ENCODE assay signal across 24 mouse cellular contexts in genomic region chr4:129505511-129505910, GRCm38 (mm10). TPM values are rescaled to one million over a fixed set of nuclear protein-coding genes. Genes with fewer than 3 reads are reported as not detected.
DNase-seq lines count a peak whose midpoint lies in the region; ATAC-seq lines count a peak whose summit lies in the region.
"Had no signal": no experiment of that assay in that cellular context is flagged by ENCODE, and none has a peak within 500 bp of the region (broad histone marks: within the 10 kb centered on the region; RNA-seq: fewer than 3 reads in every experiment).

No protein-coding gene starts in this region.

- 78% methylated on average over 3 of the region's 3 CpGs for WGBS in hindbrain, embryonic 16.5 days
- 79% methylated on average over 3 of the region's 3 CpGs for WGBS in hindbrain, embryonic 13.5 days

- peaks cover 4% of the 10 kb centered on the region for H3K4me1 ChIP-seq in hindbrain, embryonic 16.5 days (ENCODE audit: control insufficient read depth, insufficient read depth, low read depth, low read length)
- H3K4me1 ChIP-seq in hindbrain, embryonic 13.5 days (replicated peaks): peaks cover 33% of the 10 kb centered on the region

- H3K4me2 ChIP-seq in hindbrain, embryonic 16.5 days (ENCODE audit: low read length): no peak overlapping the region
- no peak overlapping the region for H3K4me2 ChIP-seq in hindbrain, embryonic 13.5 days
- H3K4me2 ChIP-seq: embryonic facial prominence, embryonic 12.5 days; forebrain, embryonic 13.5 days; forebrain, embryonic 15.5 days had no signal

- H3K27ac ChIP-seq in hindbrain, embryonic 16.5 days (ENCODE audit: low read depth, low read length): no peak overlapping the region
- H3K27ac ChIP-seq in hindbrain, embryonic 13.5 days: no peak overlapping the region
- H3K27ac ChIP-seq: embryonic facial prominence, embryonic 10.5 days; embryonic facial prominence, embryonic 12.5 days; forebrain, embryonic 13.5 days; forebrain, embryonic 15.5 days had no signal

- H3K4me3 ChIP-seq in hindbrain, embryonic 16.5 days (ENCODE audit: low read length): no peak overlapping the region
- H3K4me3 ChIP-seq in hindbrain, embryonic 13.5 days: no peak overlapping the region
- H3K4me3 ChIP-seq: embryonic facial prominence, embryonic 10.5 days; embryonic facial prominence, embryonic 12.5 days; forebrain, embryonic 13.5 days; forebrain, embryonic 15.5 days had no signal

- no peak for ATAC-seq in hindbrain, embryonic 16.5 days
- ATAC-seq in hindbrain, embryonic 13.5 days (ENCODE audit: low FRiP score): no peak
- ATAC-seq: activated CD4-positive, CD25-positive, alpha-beta regulatory T cell, adult 4 months; CD4-positive, CD25-positive, alpha-beta regulatory T cell, adult 4 months; forebrain, embryonic 13.5 days; forebrain, embryonic 15.5 days; forebrain, postnatal 0 days; Patski had no signal

- peak overlapping the region; percentile 8; the same call in 1 of the 2 replicates for H3K9ac ChIP-seq in hindbrain, embryonic 16.5 days (ENCODE audit: low read depth, low read length)
- H3K9ac ChIP-seq in hindbrain, embryonic 13.5 days: no peak overlapping the region; the same call in 1 of the 2 replicates
- H3K9ac ChIP-seq: embryonic facial prominence, embryonic 12.5 days; forebrain, embryonic 13.5 days; forebrain, embryonic 15.5 days; forebrain, postnatal 0 days had no signal

- no peaks in the 10 kb centered on the region for H3K9me3 ChIP-seq in hindbrain, embryonic 16.5 days (ENCODE audit: control insufficient read depth, low read length)
- no peaks in the 10 kb centered on the region for H3K9me3 ChIP-seq in hindbrain, embryonic 13.5 days
- H3K9me3 ChIP-seq: embryonic facial prominence, embryonic 10.5 days; embryonic facial prominence, embryonic 12.5 days; forebrain, embryonic 13.5 days; forebrain, embryonic 15.5 days; G1E had no signal

- H3K27me3 ChIP-seq in hindbrain, embryonic 16.5 days (replicated peaks; ENCODE audit: control insufficient read depth, insufficient read depth, low read length): no peaks in the 10 kb centered on the region
- 0 out of 2 replicates have a peak, but pooled peaks cover 4% of the 10 kb centered on the region for H3K27me3 ChIP-seq in hindbrain, embryonic 13.5 days
- H3K27me3 ChIP-seq: CH12.LX; embryonic facial prominence, embryonic 12.5 days; forebrain, embryonic 15.5 days; Patski had no signal

- H3K36me3 ChIP-seq in hindbrain, embryonic 16.5 days (ENCODE audit: control insufficient read depth, insufficient read depth, low read length): no peaks in the 10 kb centered on the region
- H3K36me3 ChIP-seq in hindbrain, embryonic 13.5 days: no peaks in the 10 kb centered on the region
- H3K36me3 ChIP-seq: embryonic facial prominence, embryonic 10.5 days; embryonic facial prominence, embryonic 12.5 days; forebrain, embryonic 15.5 days; G1E had no signal

- peak; percentile 37 to 79 for DNase-seq in adrenal gland, adult (ENCODE audit: inconsistent age in 2 of 2, low spot score in 1 of 2)
- DNase-seq in adrenal gland, postnatal 4 days (ENCODE audit: low spot score in 2 of 2): no peak
- peak; percentile 54 for DNase-seq in adrenal gland, postnatal 10 days
- DNase-seq in adrenal gland, adult 8-10 months: no peak
- DNase-seq: B cell, adult 2 months; cerebellum, adult 11-12 months; cerebellum, adult 2 months; cerebellum, adult 9-10 months; cerebellum, postnatal 10 days; cerebellum, postnatal 25 days; forebrain, postnatal 0 days had no signal

RNA-seq across cellular contexts. Expression of gene Marcksl1, which starts 7.9 kb away (rescaled TPM):
- total RNA-seq in adrenal gland, postnatal 4 days (2021): 100 to 1,000 TPM; 157 to 183 TPM
- total RNA-seq in adrenal gland, postnatal 10 days (2021): 10 to 100 TPM; 75.3 to 85.9 TPM
- 10 to 100 TPM; 36.0 to 48.0 (median 43.9) TPM for total RNA-seq in adrenal gland, adult 8-10 months (2022)
- 1,546 and 1,575 TPM in 2 replicates for polyA plus RNA-seq in hindbrain, embryonic 16.5 days (2015; fragmentation: Nextera tagmentation; extraction: Ambion mirVana)
- 1,788 and 1,829 TPM in 2 replicates for polyA plus RNA-seq in hindbrain, embryonic 13.5 days (2015; fragmentation: Nextera tagmentation; extraction: Ambion mirVana)

RNA-seq across cellular contexts. Expression of gene Fam229a, which starts 14.5 kb away (rescaled TPM):
- total RNA-seq in adrenal gland, postnatal 4 days (2021): not detected
- not detected for total RNA-seq in adrenal gland, postnatal 10 days (2021)
- total RNA-seq in adrenal gland, adult 8-10 months (2022): 1 to 10 TPM in 1 of 4 experiments, not detected in 3; 1.2 TPM
- 0.81 and 1.4 TPM in 2 replicates for polyA plus RNA-seq in hindbrain, embryonic 16.5 days (2015; fragmentation: Nextera tagmentation; extraction: Ambion mirVana)
- polyA plus RNA-seq in hindbrain, embryonic 13.5 days (2015; fragmentation: Nextera tagmentation; extraction: Ambion mirVana): 0.36 TPM in 1 of 2 replicates, not detected in the other
- total RNA-seq: CH12.LX, G1E had no signal
- polyA plus RNA-seq: activated CD4-positive, CD25-positive, alpha-beta regulatory T cell, adult 4 months; CD4-positive, CD25-positive, alpha-beta regulatory T cell, adult 4 months; embryonic facial prominence, embryonic 10.5 days; embryonic facial prominence, embryonic 14.5 days; forebrain, embryonic 11.5 days; forebrain, embryonic 13.5 days; forebrain, embryonic 15.5 days; G1E; Patski had no signal

RNA-seq across cellular contexts. Expression of gene Tssk3, which starts 14.7 kb away (rescaled TPM):
- total RNA-seq in adrenal gland, postnatal 4 days (2021): not detected
- not detected for total RNA-seq in adrenal gland, postnatal 10 days (2021)
- total RNA-seq in adrenal gland, adult 8-10 months (2022): not detected
- 0.72 and 0.79 TPM in 2 replicates for polyA plus RNA-seq in hindbrain, embryonic 16.5 days (2015; fragmentation: Nextera tagmentation; extraction: Ambion mirVana)
- 0.13 TPM in 1 of 2 replicates, not detected in the other for polyA plus RNA-seq in hindbrain, embryonic 13.5 days (2015; fragmentation: Nextera tagmentation; extraction: Ambion mirVana)
- polyA plus RNA-seq: activated CD4-positive, CD25-positive, alpha-beta regulatory T cell, adult 4 months; CD4-positive, CD25-positive, alpha-beta regulatory T cell, adult 4 months; embryonic facial prominence, embryonic 10.5 days; embryonic facial prominence, embryonic 12.5 days; embryonic facial prominence, embryonic 14.5 days; forebrain, embryonic 11.5 days; forebrain, embryonic 13.5 days; G1E; Patski had no signal

RNA-seq across cellular contexts. Expression of gene Hdac1, which starts 37.0 kb away (rescaled TPM):
- 10 to 100 TPM; 74.9 to 84.8 TPM for total RNA-seq in adrenal gland, postnatal 4 days (2021)
- total RNA-seq in adrenal gland, postnatal 10 days (2021): 10 to 100 TPM; 54.5 to 59.1 TPM
- total RNA-seq in adrenal gland, adult 8-10 months (2022): 10 to 100 TPM; 41.0 to 84.1 (median 61.0) TPM
- polyA plus RNA-seq in hindbrain, embryonic 16.5 days (2015; fragmentation: Nextera tagmentation; extraction: Ambion mirVana): 80.5 and 90.0 TPM in 2 replicates
- 111 and 113 TPM in 2 replicates for polyA plus RNA-seq in hindbrain, embryonic 13.5 days (2015; fragmentation: Nextera tagmentation; extraction: Ambion mirVana)

RNA-seq across cellular contexts. Expression of gene Bsdc1, which starts 44.1 kb away (rescaled TPM):
- total RNA-seq in adrenal gland, postnatal 4 days (2021): 10 to 100 TPM; 55.4 TPM
- 10 to 100 TPM; 41.3 to 45.7 TPM for total RNA-seq in adrenal gland, postnatal 10 days (2021)
- 10 to 100 TPM; 73.0 to 83.5 (median 80.3) TPM for total RNA-seq in adrenal gland, adult 8-10 months (2022)
- polyA plus RNA-seq in hindbrain, embryonic 16.5 days (2015; fragmentation: Nextera tagmentation; extraction: Ambion mirVana): 34.6 and 37.4 TPM in 2 replicates
- 34.9 and 36.2 TPM in 2 replicates for polyA plus RNA-seq in hindbrain, embryonic 13.5 days (2015; fragmentation: Nextera tagmentation; extraction: Ambion mirVana)

Comparison
In these comparisons a context has a peak if more than half of its experiments do, and no peak if none do; other contexts are left out.
1. DNase-seq: peak in adrenal gland, adult (2 of 2) and adrenal gland, postnatal 10 days (single experiment); none in adrenal gland, postnatal 4 days (0 of 2) and adrenal gland, adult 8-10 months (single experiment).